Mouse (Mus musculus): ENCODE measurements around the gene Map3k14.

GRCm38 (mm10) chr11:103272888-103273287 lies 5.6 kb upstream of the Map3k14 start:
- TF ChIP-seq CTCF (IDR thresholded peaks at IDR 0.05; ENCODE audit: low read depth, low read length) (no peak), POLR2A (IDR thresholded peaks at IDR 0.05; ENCODE audit: extremely low read depth, insufficient read depth, low read length) (no peak)

Measured in liver, adult 2 months (tissue).